Mouse (Mus musculus) spleen, adult 12 weeks (tissue): ENCODE results near the gene Uqcr11.

Experiments used
- DNase-seq: peaks from one replicate; pipeline ENCODE4 v3.0.0; 2022; ENCODE audit warnings: low spot score

The Uqcr11 gene

GRCm38 (mm10) chr10:80376160-80376559, 30.5 kb downstream of the Uqcr11 start:
- DNase-seq = peak; percentile 82

GRCm38 (mm10) chr10:80374063-80374462, 32.6 kb downstream of the Uqcr11 start:
- DNase-seq = no peak

GRCm38 (mm10) chr10:80372706-80373105, 33.9 kb downstream of the Uqcr11 start:
- DNase-seq = no peak

- no peak for DNase-seq
These were observed 34.6 kb downstream of the Uqcr11 start for GRCm38 (mm10) chr10:80371983-80372382.

- DNase-seq = no peak
These were observed 35.1 kb downstream of the Uqcr11 start for GRCm38 (mm10) chr10:80371411-80371966.

- DNase-seq = no peak
These were observed 36.5 kb downstream of the Uqcr11 start for GRCm38 (mm10) chr10:80369995-80370747.

GRCm38 (mm10) chr10:80368392-80368791, 38.2 kb downstream of the Uqcr11 start:
- DNase-seq = no peak

GRCm38 (mm10) chr10:80367954-80368353, 38.7 kb downstream of the Uqcr11 start:
- DNase-seq = no peak

GRCm38 (mm10) chr10:80365736-80366135, 40.9 kb downstream of the Uqcr11 start:
- DNase-seq = no peak

GRCm38 (mm10) chr10:80363734-80364133, 42.9 kb downstream of the Uqcr11 start:
- DNase-seq = no peak

GRCm38 (mm10) chr10:80357994-80358639, 48.5 kb downstream of the Uqcr11 start:
- DNase-seq = no peak

- DNase-seq = no peak
These were observed 49.3 kb downstream of the Uqcr11 start for GRCm38 (mm10) chr10:80357336-80357735.

GRCm38 (mm10) chr10:80356737-80357136, 49.9 kb downstream of the Uqcr11 start:
- DNase-seq = no peak

- no peak for DNase-seq
These were observed 50.5 kb downstream of the Uqcr11 start, which contains the start of gene Plk5 for GRCm38 (mm10) chr10:80356001-80356682. Plk5 (plus strand) TSS chr10:80356459.

GRCm38 (mm10) chr10:80355431-80355830, 51.2 kb downstream of the Uqcr11 start:
- DNase-seq = no peak
